Mouse (Mus musculus) neural tube, embryonic 12.5 days (tissue): ENCODE results near the gene Thra. TPM values are rescaled to one million over a fixed set of nuclear protein-coding genes. Genes with fewer than 3 reads are reported as not detected.

ENCODE experiments used
- ATAC-seq: fragments of 200-750 bp; cut with Nextera tagmentation; 2 replicates; pipeline ENCODE4 v1.8.0; 2017; ENCODE audit warnings: low read depth, mild to moderate bottlenecking, moderate TSS enrichment, moderate library complexity; ENCODE audit not compliant: low FRiP score
- H3K27ac ChIP-seq: fragments of 300-500 bp; sonication (generic); 2 replicates; pipeline ENCODE4 v1.5.1; 2016
- H3K27me3 ChIP-seq: fragments of 300-500 bp; sonication (generic); replicated peaks from 2 replicates; pipeline ENCODE4 v1.6.1; 2016; ENCODE audit warnings: mild to moderate bottlenecking
- H3K36me3 ChIP-seq: fragments of 300-500 bp; sonication (generic); 2 replicates; pipeline ENCODE4 v1.6.1; 2016; ENCODE audit warnings: mild to moderate bottlenecking
- H3K4me1 ChIP-seq: fragments of 300-500 bp; sonication (generic); 2 replicates; pipeline ENCODE4 v1.6.1; 2016
- H3K4me2 ChIP-seq: fragments of 300-500 bp; sonication (generic); replicated peaks from 2 replicates; pipeline ENCODE4 v1.6.1; 2016; ENCODE audit warnings: mild to moderate bottlenecking
- H3K4me3 ChIP-seq: fragments of 300-500 bp; sonication (generic); 2 replicates; pipeline ENCODE4 v1.5.1; 2016
- H3K9ac ChIP-seq: fragments of 300-500 bp; sonication (generic); 2 replicates; pipeline ENCODE4 v1.6.1; 2016; ENCODE audit warnings: mild to moderate bottlenecking
- H3K9me3 ChIP-seq: fragments of 300-500 bp; sonication (generic); 2 replicates; pipeline ENCODE4 v1.6.1; 2016; ENCODE audit warnings: mild to moderate bottlenecking
- WGBS: fragments of 180-500 bp; shearing (Covaris S2); methylation state at CpG from one replicate; pipeline ENCODE4 v1.1.7; 2016; 5-methylcytosine and 5-hydroxymethylcytosine counted together
- polyA plus RNA-seq: library from polyadenylated mRNA; unstranded; fragments of >200 nt; fragmentation: Nextera tagmentation; extraction: Ambion mirVana; gene quantifications from 2 replicates; pipeline ENCODE4 v1.2.1, GENCODE M21; 2016

Thra gene
- polyA plus RNA-seq, 1 experiment from 2014 or later, result 56.9 TPM

GRCm38 (mm10) chr11:98804605-98805004, 64.2 kb downstream of the Thra start, which contains the start of gene Casc3:
Casc3 (plus strand) TSS chr11:98804905.
- Histone ChIP-seq H3K4me1 (no peaks in the 10 kb centered on the region), H3K36me3 (peaks cover 79% of the 10 kb centered on the region), H3K27ac (no peak within 1 kb of the TSS), H3K4me2 (no peak within 1 kb of the TSS), H3K9ac (no peak within 1 kb of the TSS), H3K4me3 (no peak within 1 kb of the TSS), H3K27me3 (no peaks in the 10 kb centered on the region), H3K9me3 (no peaks in the 10 kb centered on the region)
- no peak for ATAC-seq
- WGBS, result 92% methylated on average over 5 of the region's 5 CpGs

DNA sequence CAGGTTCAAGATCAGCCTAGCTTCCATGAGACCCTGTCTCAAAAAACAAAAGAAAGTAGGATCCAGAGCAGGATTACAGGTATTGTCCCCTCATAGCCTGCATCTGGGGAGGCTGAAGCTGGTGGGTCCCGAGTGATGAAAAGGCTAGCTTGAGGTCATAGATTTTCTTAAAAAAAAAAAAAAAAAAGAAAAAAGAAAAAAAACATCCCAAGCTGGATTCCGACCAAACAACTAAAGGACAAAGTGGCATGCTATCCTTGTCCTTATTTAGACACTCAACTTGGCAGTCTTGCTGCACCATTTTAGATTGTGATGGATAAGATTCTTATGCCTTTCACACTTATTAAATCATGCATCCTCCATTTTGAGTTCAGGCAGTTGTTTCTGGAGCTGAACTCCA, 68.0 kb downstream of the Thra start:
- Histone ChIP-seq H3K4me1 (peaks cover 16% of the 10 kb centered on the region), H3K4me3 (no peak overlapping the region), H3K9ac (no peak overlapping the region), H3K36me3 (peaks cover 64% of the 10 kb centered on the region), H3K4me2 (peak overlapping the region; percentile 79), H3K27me3 (no peaks in the 10 kb centered on the region), H3K27ac (no peak overlapping the region), H3K9me3 (no peaks in the 10 kb centered on the region)
- 86% methylated on average over 2 of the region's 2 CpGs for WGBS
- ATAC-seq, result no peak

- Histone ChIP-seq H3K9me3 (no peaks in the 10 kb centered on the region), H3K27ac (peak overlapping the region; percentile 94), H3K36me3 (peaks cover 62% of the 10 kb centered on the region), H3K9ac (peak overlapping the region; percentile 97), H3K4me3 (peak overlapping the region; percentile 94), H3K4me1 (peaks cover 16% of the 10 kb centered on the region), H3K4me2 (peak overlapping the region; percentile 79), H3K27me3 (no peaks in the 10 kb centered on the region)
- WGBS, result under 1% methylated on average over 83 of the region's 84 CpGs
- ATAC-seq, result peak; percentile 97
Measured at GRCm38 (mm10) chr11:98809457-98810290, 69.2 kb downstream of the Thra start.

GRCm38 (mm10) chr11:98810686-98811085, 70.2 kb downstream of the Thra start:
- H3K4me3 ChIP-seq, result peak overlapping the region; percentile 94
- H3K9ac ChIP-seq, result peak overlapping the region; percentile 97; the same call in 1 of the 2 replicates
- no peaks in the 10 kb centered on the region for H3K27me3 ChIP-seq
- 0 out of 2 replicates have a peak overlapping the region, but pooled peaks have one; percentile 94 for H3K27ac ChIP-seq
- no peaks in the 10 kb centered on the region for H3K9me3 ChIP-seq
- ATAC-seq, result no peak
- peaks cover 16% of the 10 kb centered on the region for H3K4me1 ChIP-seq
- 77% methylated on average over 7 of the region's 7 CpGs for WGBS
- peak overlapping the region; percentile 79 for H3K4me2 ChIP-seq
- H3K36me3 ChIP-seq, result peaks cover 60% of the 10 kb centered on the region

- ATAC-seq, result no peak
- H3K9me3 ChIP-seq, result no peaks in the 10 kb centered on the region
- 0 out of 2 replicates have a peak, but pooled peaks cover 1% of the 10 kb centered on the region for H3K4me1 ChIP-seq
- no peak overlapping the region for H3K27ac ChIP-seq
- H3K36me3 ChIP-seq, result peaks cover 89% of the 10 kb centered on the region
- H3K4me2 ChIP-seq, result no peak overlapping the region
- no peaks in the 10 kb centered on the region for H3K27me3 ChIP-seq
- H3K9ac ChIP-seq, result no peak overlapping the region
- H3K4me3 ChIP-seq, result no peak overlapping the region
- 97% methylated on average over 1 of the region's 1 CpGs for WGBS
Measured at GRCm38 (mm10) chr11:98816706-98817239, 76.3 kb downstream of the Thra start.

Other genes starting within 250 kb of the Thra start
- gene Ikzf3, start 194.6 kb upstream of the Thra start, polyA plus RNA-seq, result 0.25 and 0.34 TPM in 2 replicates
- gene Zpbp2, start 189.5 kb upstream of the Thra start, polyA plus RNA-seq, result 0.15 TPM in 1 of 2 replicates, not detected in the other
- 70.4 and 72.2 TPM in 2 replicates for gene Ormdl3, start 153.3 kb upstream of the Thra start, polyA plus RNA-seq
- not detected in 2 replicates for gene Lrrc3c, start 142.3 kb upstream of the Thra start, polyA plus RNA-seq
- gene Gm12355, start 115.0 kb upstream of the Thra start, polyA plus RNA-seq, result 0.82 and 1.0 TPM in 2 replicates
- not detected in 2 replicates for gene Gsdma3, start 114.3 kb upstream of the Thra start, polyA plus RNA-seq
- not detected in 2 replicates for gene Gsdma2, start 93.9 kb upstream of the Thra start, polyA plus RNA-seq
- not detected in 2 replicates for gene Gsdma, start 76.3 kb upstream of the Thra start, polyA plus RNA-seq
- gene Psmd3, start 58.1 kb upstream of the Thra start, polyA plus RNA-seq, result 231 and 234 TPM in 2 replicates
- gene Csf3, start 39.4 kb upstream of the Thra start, polyA plus RNA-seq, result not detected in 2 replicates
- gene Med24, start 11.2 kb upstream of the Thra start, polyA plus RNA-seq, result 78.7 and 80.0 TPM in 2 replicates
- 1.5 and 2.1 TPM in 2 replicates for gene Nr1d1, start 34.7 kb downstream of the Thra start, polyA plus RNA-seq
- 37.0 and 40.8 TPM in 2 replicates for gene Msl1, start 54.9 kb downstream of the Thra start, polyA plus RNA-seq
- gene Casc3, start 64.3 kb downstream of the Thra start, polyA plus RNA-seq, result 65.1 and 68.5 TPM in 2 replicates
- gene Rapgefl1, start 96.1 kb downstream of the Thra start, polyA plus RNA-seq, result 4.4 and 4.7 TPM in 2 replicates
- 4.2 and 5.4 TPM in 2 replicates for gene Wipf2, start 123.0 kb downstream of the Thra start, polyA plus RNA-seq
- gene Cdc6, start 167.2 kb downstream of the Thra start, polyA plus RNA-seq, result 18.4 and 19.2 TPM in 2 replicates
- 51.1 and 52.5 TPM in 2 replicates for gene Rara, start 187.2 kb downstream of the Thra start, polyA plus RNA-seq
- 1.8 and 2.0 TPM in 2 replicates for gene Gjd3, start 242.4 kb downstream of the Thra start, polyA plus RNA-seq